Mouse (Mus musculus) cerebellum, postnatal 4 days (tissue): ENCODE results near the gene Dbn1.
A peak's percentile ranks its signal among the peaks of the same experiment; 100 is the strongest.

ENCODE experiments used
- DNase-seq, 2 experiments: peaks; one replicate each; pipeline ENCODE4 v3.0.0; 2022; ENCODE audit warnings: low spot score in 2 of 2, mixed read lengths in 1 of 2

The Dbn1 gene

GRCm38 (mm10) chr13:55478036-55478435, 9.9 kb downstream of the Dbn1 start:
- peak in 1 of 2 experiments; percentile 60 for DNase-seq

GRCm38 (mm10) chr13:55477492-55477891, 10.4 kb downstream of the Dbn1 start:
- no peak for DNase-seq

GRCm38 (mm10) chr13:55476256-55476655, 11.7 kb downstream of the Dbn1 start:
- no peak for DNase-seq

GRCm38 (mm10) chr13:55475750-55476149, 12.2 kb downstream of the Dbn1 start:
- DNase-seq, result no peak

- DNase-seq, result peak in 1 of 2 experiments; percentile 66
These were observed 13.3 kb downstream of the Dbn1 start for GRCm38 (mm10) chr13:55474621-55475069.

GRCm38 (mm10) chr13:55473961-55474360, 13.9 kb downstream of the Dbn1 start:
- DNase-seq, result no peak

GRCm38 (mm10) chr13:55473076-55473831, 14.7 kb downstream of the Dbn1 start:
- DNase-seq, result no peak

- peak; percentile 51 to 73 for DNase-seq
These were observed 15.5 kb downstream of the Dbn1 start for GRCm38 (mm10) chr13:55472132-55473022.

- no peak for DNase-seq
These were observed 16.1 kb downstream of the Dbn1 start for GRCm38 (mm10) chr13:55471819-55472131.

- peak; percentile 84 to 97 for DNase-seq
These were observed 16.6 kb downstream of the Dbn1 start for GRCm38 (mm10) chr13:55471156-55471818.

- peak; percentile 58 to 80 for DNase-seq
These were observed 17.5 kb downstream of the Dbn1 start for GRCm38 (mm10) chr13:55470372-55470771.

GRCm38 (mm10) chr13:55468851-55469560, 18.9 kb downstream of the Dbn1 start:
- DNase-seq, result no peak

GRCm38 (mm10) chr13:55465830-55466440, 22.0 kb downstream of the Dbn1 start:
- DNase-seq, result no peak

- no peak for DNase-seq
These were observed 22.7 kb downstream of the Dbn1 start for GRCm38 (mm10) chr13:55465184-55465583.

GRCm38 (mm10) chr13:55464027-55464884, 23.7 kb downstream of the Dbn1 start, which contains the start of gene Prr7:
TSS of gene Prr7 (plus strand) at chr13:55464267.
- DNase-seq, result peak; percentile 45 to 71

- no peak for DNase-seq
These were observed 24.4 kb downstream of the Dbn1 start for GRCm38 (mm10) chr13:55463399-55464026.

GRCm38 (mm10) chr13:55462965-55463364, 24.9 kb downstream of the Dbn1 start:
- DNase-seq, result no peak

GRCm38 (mm10) chr13:55451785-55452549, 35.9 kb downstream of the Dbn1 start:
- DNase-seq, result no peak

- DNase-seq, result no peak
These were observed 36.6 kb downstream of the Dbn1 start for GRCm38 (mm10) chr13:55451296-55451695.
